Mouse (Mus musculus): ENCODE measurements around the gene Gm13287.
"Not testable (repeated sequence)": the region's sequence is repeated elsewhere in the genome, so short reads cannot be mapped to it uniquely, and the experiment has no call there.

Gm13287 gene

DNA sequence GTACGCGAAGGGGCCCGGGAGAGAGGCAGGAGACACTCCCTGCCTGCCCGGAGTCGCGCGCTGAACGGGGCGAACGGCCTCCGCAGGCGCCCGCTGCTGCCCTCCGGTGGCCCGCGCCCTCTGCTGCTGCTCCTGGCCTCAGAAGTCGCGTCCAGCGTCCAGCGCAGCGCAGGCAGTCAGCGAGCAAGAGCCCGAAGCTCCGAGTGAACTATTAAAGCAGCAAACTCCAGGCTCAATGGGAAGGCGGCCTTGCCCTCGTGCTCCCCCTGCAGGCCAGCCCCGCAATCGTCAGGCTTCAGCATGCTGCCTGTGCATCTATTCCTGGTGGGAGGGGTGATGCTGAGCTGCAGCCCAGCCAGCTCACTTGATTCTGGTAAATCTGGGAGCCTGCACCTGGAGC lies 6.0 kb upstream of the Gm13287 start, which contains the start of gene Gm13279:
Gm13279 (plus strand) TSS at position 301 of the 400 bp plus-strand sequence.
- not testable (repeated sequence) for DNase-seq (ENCODE audit: low read depth)

DNA sequence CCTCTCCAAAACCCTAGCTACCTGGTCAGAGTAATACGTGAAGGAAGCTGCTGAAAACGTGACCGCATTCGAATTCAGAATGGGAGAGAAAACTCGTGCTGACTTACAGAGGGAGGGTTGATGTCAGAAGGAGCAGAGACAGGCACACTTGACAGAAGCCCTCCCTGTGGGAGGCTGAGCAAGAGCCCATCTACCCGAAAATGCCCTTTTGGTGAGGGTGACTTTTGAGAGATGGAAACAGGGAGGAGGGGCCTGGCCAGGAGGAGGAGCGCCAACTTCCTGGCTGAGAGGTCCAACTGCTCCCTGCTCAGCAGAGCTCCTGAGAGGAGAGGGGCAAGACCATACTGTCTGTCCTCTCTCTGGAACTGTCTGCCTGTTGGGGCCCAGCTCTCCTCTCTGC lies 3.7 kb upstream of the Gm13287 start, which contains the start of gene Gm13285:
Gm13285 (plus strand) TSS at position 301 of the 400 bp plus-strand sequence.
- DNase-seq (ENCODE audit: low read depth), result not testable (repeated sequence)

DNA sequence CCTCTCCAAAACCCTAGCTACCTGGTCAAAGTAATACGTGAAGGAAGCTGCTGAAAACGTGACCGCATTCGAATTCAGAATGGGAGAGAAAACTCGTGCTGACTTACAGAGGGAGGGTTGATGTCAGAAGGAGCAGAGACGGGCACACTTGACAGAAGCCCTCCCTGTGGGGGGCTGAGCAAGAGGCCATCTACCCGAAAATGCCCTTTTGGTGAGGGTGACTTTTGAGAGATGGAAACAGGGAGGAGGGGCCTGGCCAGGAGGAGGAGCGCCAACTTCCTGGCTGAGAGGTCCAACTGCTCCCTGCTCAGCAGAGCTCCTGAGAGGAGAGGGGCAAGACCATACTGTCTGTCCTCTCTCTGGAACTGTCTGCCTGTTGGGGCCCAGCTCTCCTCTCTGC lies 2.2 kb downstream of the Gm13287 start, which contains the start of gene Gm13288:
Gm13288 (plus strand) TSS at position 301 of the 400 bp plus-strand sequence.
- not testable (repeated sequence) for DNase-seq (ENCODE audit: low read depth)

DNA sequence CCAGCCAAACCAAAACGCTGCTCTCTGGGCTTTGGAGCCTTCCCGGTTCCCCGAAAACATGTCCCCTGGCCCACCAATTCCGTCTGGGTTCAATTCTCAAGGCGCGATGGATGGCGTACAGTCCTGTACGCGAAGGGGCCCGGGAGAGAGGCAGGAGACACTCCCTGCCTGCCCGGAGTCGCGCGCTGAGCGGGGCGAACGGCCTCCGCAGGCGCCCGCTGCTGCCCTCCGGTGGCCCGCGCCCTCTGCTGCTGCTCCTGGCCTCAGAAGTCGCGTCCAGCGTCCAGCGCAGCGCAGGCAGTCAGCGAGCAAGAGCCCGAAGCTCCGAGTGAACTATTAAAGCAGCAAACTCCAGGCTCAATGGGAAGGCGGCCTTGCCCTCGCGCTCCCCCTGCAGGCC lies 2.7 kb downstream of the Gm13287 start:
- not testable (repeated sequence) for DNase-seq (ENCODE audit: low read depth)

DNA sequence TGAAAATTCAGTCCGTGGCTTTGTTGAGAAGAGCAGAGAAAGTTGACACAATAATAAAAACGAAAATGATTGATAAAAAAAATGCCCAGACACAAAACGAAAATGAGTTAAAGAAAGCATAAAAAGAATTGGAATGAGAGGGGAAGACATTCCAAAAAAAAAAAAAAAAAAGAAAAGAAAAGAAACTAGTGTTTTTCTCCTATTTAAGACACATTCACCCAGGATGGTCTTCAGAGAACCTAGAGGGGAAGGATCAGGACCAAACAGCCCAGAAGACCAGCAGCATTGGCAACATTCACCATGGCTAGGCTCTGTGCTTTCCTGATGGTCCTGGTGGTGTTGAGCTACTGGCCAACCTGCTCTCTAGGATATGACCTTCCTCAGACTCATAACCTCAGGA lies 12.9 kb downstream of the Gm13287 start, which contains the start of gene Ifna7:
Ifna7 (plus strand) TSS at position 301 of the 400 bp plus-strand sequence.
- DNase-seq (ENCODE audit: low read depth), result no peak

DNA sequence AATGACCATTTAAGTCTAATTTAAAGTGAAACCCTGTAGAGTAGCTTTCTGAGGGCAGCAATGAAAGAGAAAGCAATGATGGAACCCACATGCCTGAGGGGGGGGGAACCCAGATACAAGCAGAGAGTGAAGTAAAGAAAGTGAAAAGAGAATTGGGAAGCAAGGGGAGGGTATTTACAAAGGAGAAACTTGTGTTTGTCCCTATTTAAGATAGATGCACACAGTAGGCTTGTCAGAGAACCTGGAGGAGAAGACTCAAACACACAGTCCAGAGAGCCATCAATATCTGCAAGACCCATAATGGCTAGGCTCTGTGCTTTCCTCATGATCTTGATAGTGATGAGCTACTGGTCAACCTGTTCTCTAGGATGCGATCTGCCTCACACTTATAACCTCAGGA lies 16.6 kb downstream of the Gm13287 start, which contains the start of gene Ifna11:
Ifna11 (plus strand) TSS at position 301 of the 400 bp plus-strand sequence.
- no peak for DNase-seq (ENCODE audit: low read depth)

GRCm38 (mm10) chr4:88822995-88823394 lies 19.9 kb downstream of the Gm13287 start:
- DNase-seq (ENCODE audit: low read depth), result no peak

DNA sequence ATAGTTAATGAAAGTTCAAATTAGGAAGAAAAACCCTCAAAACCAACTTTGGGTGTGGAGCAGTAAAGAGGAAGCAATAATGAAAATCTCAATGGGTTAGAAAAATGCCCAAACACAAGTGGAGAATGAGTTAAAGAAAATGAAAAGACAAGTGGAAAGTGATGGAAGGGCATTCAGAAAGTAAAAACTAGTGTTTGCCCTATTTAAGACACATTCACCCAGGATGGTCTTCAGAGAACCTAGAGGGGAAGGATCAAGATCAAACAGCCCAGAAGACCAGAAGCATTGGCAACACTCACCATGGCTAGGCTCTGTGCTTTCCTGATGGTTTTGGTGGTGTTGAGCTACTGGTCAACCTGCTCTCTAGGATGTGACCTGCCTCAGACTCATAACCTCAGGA lies 24.1 kb downstream of the Gm13287 start, which contains the start of gene Ifna6:
Ifna6 (plus strand) TSS at position 301 of the 400 bp plus-strand sequence.
- not testable (repeated sequence) for DNase-seq (ENCODE audit: low read depth)

DNA sequence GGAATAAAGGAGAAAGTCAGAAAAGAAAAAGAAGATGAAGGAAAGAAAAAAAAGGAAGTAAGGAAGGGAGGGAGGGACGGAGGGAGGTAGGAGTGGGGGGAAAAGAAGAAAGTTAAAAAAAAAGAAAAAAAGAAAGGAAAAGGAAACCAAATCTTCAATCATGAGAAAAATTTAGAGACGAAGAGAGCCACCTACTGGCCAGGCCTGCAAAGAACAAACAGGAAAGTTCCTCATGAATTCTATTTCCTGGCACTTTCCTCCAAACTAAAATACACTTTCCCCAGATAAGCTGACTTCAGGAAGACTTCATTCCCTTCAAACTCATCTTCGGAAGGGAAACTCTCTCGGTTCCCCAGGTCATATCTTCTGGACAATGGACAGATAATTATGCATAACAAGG lies 27.5 kb downstream of the Gm13287 start:
- no peak for DNase-seq (ENCODE audit: low read depth)

DNA sequence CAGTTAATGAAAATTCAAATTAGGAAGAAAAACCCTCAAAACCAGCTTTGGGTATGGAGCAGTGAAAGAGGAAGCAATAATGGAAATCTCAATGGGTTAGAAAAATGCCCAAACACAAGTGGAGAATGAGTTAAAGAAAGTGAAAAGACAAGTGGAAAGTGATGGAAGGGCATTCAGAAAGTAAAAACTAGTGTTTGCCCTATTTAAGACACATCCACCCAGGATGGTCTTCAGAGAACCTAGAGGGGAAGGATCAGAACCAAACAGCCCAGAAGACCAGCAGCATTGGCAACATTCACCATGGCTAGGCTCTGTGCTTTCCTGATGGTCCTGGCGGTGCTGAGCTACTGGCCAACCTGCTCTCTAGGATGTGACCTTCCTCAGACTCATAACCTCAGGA lies 32.2 kb downstream of the Gm13287 start, which contains the start of gene Ifna5:
Ifna5 (plus strand) TSS at position 301 of the 400 bp plus-strand sequence.
- DNase-seq (ENCODE audit: low read depth), result not testable (repeated sequence)

DNA sequence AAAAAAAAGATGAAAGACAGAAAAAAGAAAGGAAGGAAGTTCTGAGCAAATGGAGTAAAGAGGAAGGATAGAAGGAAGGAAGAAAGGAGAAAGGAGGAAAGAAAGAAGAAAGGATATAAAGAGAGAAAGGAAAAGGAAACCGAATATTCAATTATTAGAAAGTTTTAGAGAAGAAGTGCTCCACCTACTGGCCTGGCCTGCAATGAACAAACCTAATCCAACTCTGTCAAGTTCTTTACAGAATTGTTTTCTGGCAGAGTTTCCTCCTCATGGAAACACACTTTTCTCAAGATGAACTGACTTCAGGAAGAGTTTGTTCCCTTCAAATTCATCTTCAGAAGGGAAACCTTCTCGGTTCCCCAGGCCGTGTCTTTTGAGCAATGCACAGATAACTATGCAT lies 35.8 kb downstream of the Gm13287 start:
- DNase-seq (ENCODE audit: low read depth), result no peak

GRCm38 (mm10) chr4:88840058-88840457 lies 37.0 kb downstream of the Gm13287 start:
- no peak for DNase-seq (ENCODE audit: low read depth)

DNA sequence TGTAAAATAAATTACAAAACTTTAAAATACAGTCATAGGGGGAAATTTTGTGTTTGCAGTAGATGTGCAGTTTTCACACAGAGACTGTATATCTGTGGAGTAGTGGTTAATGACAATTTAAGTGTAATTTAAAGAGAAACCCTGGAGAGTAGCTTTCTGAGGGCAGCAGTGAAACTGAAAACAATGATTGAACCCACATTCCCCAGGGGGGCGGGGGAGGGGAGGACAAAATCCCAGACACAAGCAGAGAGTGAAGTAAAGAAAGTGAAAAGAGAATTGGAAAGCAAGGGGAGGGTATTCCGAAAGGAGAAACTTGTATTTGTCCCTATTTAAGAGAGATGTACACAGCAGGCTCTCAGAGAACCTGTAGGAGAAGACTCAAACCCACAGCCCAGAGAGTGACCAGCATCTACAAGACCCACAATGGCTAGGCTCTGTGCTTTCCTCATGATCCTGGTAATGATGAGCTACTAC lies 38.4 kb downstream of the Gm13287 start, which contains the start of gene Ifna4:
Ifna4 (plus strand) TSS at position 424 of the 474 bp plus-strand sequence.
- no peak for DNase-seq (ENCODE audit: low read depth)

DNA sequence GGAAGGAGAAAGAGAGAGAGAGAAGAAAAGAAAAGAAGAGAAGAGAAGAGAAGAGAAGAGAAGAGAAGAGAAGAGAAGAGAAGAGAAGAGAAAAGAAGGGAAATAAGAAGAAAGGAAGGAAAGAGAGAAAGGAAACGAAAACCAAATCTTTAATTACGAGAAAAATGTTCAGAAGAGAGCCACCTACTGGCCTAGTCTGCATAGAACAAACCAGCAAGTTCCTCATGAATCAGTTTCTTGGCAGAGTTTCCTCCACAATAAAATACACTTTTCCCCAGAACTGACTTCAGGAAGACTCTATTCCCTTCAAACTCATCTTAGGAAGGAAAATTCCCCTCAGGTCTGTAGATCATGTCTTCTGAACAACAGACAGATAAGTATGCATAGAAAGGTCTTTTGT lies 42.3 kb downstream of the Gm13287 start:
- no peak for DNase-seq (ENCODE audit: low read depth)

- no peak for DNase-seq (ENCODE audit: low read depth)
These were observed 46.6 kb downstream of the Gm13287 start, which contains the start of gene Ifna1 for GRCm38 (mm10) chr4:88849698-88850097. Gene Ifna1, plus strand, starts transcription at chr4:88850087.

- no peak for DNase-seq (ENCODE audit: low read depth)
These were observed 48.1 kb downstream of the Gm13287 start for GRCm38 (mm10) chr4:88851026-88851763.
